Mouse (Mus musculus): ENCODE results near the gene Bcl11a. TPM values are rescaled to one million over a fixed set of nuclear protein-coding genes. Genes with fewer than 3 reads are reported as not detected.

Gene Bcl11a
- polyA plus RNA-seq, 1 experiment from 2014 or later, result 145 TPM

GRCm38 (mm10) chr11:24102372-24102771 lies 24.5 kb downstream of the Bcl11a start:
- ATAC-seq (ENCODE audit: low read depth), result no peak
- H3K27ac ChIP-seq (ENCODE audit: low read depth, low read length), result no peak overlapping the region
- no peaks in the 10 kb centered on the region for H3K9me3 ChIP-seq (ENCODE audit: control insufficient read depth, low read length)
- no peaks in the 10 kb centered on the region for H3K36me3 ChIP-seq (ENCODE audit: control insufficient read depth, insufficient read depth, low read length)
- H3K4me3 ChIP-seq (ENCODE audit: low read depth, low read length), result no peak overlapping the region
- no peaks in the 10 kb centered on the region for H3K27me3 ChIP-seq (ENCODE audit: control insufficient read depth, insufficient read depth, low read length)
- 57% methylated on average over 2 of the region's 2 CpGs for WGBS
- H3K9ac ChIP-seq (replicated peaks; ENCODE audit: low read depth, low read length), result no peak overlapping the region
- H3K4me1 ChIP-seq (ENCODE audit: control insufficient read depth, insufficient read depth, low read length), result peaks cover 31% of the 10 kb centered on the region
- no peak overlapping the region for H3K4me2 ChIP-seq (ENCODE audit: low read depth, low read length)

DNA sequence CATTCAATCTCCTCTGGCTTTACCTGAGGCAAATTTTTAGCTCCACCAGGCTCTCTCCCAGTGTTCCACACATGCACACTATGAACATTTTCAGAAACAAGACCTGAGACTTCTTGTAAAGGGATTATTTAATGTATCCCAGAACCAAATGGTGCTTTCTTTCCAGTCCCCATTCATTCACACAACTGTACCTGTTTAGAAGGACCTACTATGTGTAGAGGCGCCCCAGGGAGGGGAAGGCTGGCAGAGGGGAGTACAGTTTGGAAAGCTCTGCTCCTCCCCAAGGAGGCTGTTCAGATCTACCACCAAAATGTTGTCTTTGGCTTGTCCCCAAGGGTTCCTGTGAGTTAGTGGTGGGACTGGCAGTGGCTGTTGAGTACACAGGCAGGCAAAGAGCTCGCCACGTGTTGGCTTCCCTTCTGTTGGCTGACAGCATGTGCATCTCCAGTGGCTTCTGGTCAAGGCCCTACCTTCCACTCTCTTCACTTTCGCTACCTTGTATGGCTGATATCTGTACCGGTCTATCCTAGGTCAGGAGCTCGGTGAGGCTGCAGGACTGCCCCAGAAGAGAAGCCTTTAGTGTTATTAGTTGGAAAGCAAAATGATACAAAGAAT lies 25.4 kb downstream of the Bcl11a start:
- Histone ChIP-seq H3K36me3 (ENCODE audit: control insufficient read depth, insufficient read depth, low read length) (no peaks in the 10 kb centered on the region), H3K9ac (replicated peaks; ENCODE audit: low read depth, low read length) (no peak overlapping the region), H3K4me1 (ENCODE audit: control insufficient read depth, insufficient read depth, low read length) (peaks cover 28% of the 10 kb centered on the region), H3K27me3 (ENCODE audit: control insufficient read depth, insufficient read depth, low read length) (no peaks in the 10 kb centered on the region), H3K27ac (ENCODE audit: low read depth, low read length) (no peak overlapping the region), H3K4me3 (ENCODE audit: low read depth, low read length) (no peak overlapping the region), H3K9me3 (ENCODE audit: control insufficient read depth, low read length) (no peaks in the 10 kb centered on the region), H3K4me2 (ENCODE audit: low read depth, low read length) (0 out of 2 replicates have a peak overlapping the region, but pooled peaks have one; percentile 4)
- WGBS, result 74% methylated on average over 6 of the region's 6 CpGs
- ATAC-seq (ENCODE audit: low read depth), result no peak

DNA sequence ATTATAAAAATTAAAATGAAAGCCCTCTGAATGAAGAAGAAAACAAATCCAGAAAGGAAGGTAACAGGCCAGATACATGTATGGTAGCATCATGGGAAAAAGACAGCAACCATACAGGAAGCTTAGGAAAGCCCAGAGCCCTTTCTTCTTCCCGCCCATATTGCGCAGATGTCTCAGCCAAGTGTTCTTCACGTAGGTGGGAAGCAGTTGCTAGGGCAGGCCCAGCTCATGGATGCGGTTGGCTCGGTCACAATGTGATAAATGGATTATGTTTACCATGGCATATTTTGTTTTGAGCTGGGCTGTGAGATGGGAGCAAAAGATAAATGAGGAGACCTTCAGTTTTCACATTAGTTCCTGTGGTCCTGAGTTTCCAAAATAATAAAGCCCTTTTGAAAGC lies 29.6 kb downstream of the Bcl11a start:
- no peak for ATAC-seq (ENCODE audit: low read depth)
- no peak overlapping the region for H3K4me2 ChIP-seq (ENCODE audit: low read depth, low read length)
- H3K9ac ChIP-seq (replicated peaks; ENCODE audit: low read depth, low read length), result no peak overlapping the region
- H3K27ac ChIP-seq (ENCODE audit: low read depth, low read length), result no peak overlapping the region
- WGBS, result 75% methylated on average over 5 of the region's 5 CpGs
- peaks cover 20% of the 10 kb centered on the region; the same call in 1 of the 2 replicates for H3K4me1 ChIP-seq (ENCODE audit: control insufficient read depth, insufficient read depth, low read length)
- no peak overlapping the region for H3K4me3 ChIP-seq (ENCODE audit: low read depth, low read length)
- no peaks in the 10 kb centered on the region for H3K36me3 ChIP-seq (ENCODE audit: control insufficient read depth, insufficient read depth, low read length)
- no peaks in the 10 kb centered on the region for H3K9me3 ChIP-seq (ENCODE audit: control insufficient read depth, low read length)
- no peaks in the 10 kb centered on the region for H3K27me3 ChIP-seq (ENCODE audit: control insufficient read depth, insufficient read depth, low read length)

- no peak overlapping the region for H3K4me3 ChIP-seq (ENCODE audit: low read depth, low read length)
- H3K9ac ChIP-seq (replicated peaks; ENCODE audit: low read depth, low read length), result no peak overlapping the region
- peaks cover 15% of the 10 kb centered on the region; the same call in 1 of the 2 replicates for H3K4me1 ChIP-seq (ENCODE audit: control insufficient read depth, insufficient read depth, low read length)
- no peak overlapping the region for H3K4me2 ChIP-seq (ENCODE audit: low read depth, low read length)
- no peaks in the 10 kb centered on the region for H3K27me3 ChIP-seq (ENCODE audit: control insufficient read depth, insufficient read depth, low read length)
- WGBS, result 73% methylated on average over 3 of the region's 3 CpGs
- ATAC-seq (ENCODE audit: low read depth), result no peak
- no peak overlapping the region for H3K27ac ChIP-seq (ENCODE audit: low read depth, low read length)
- H3K36me3 ChIP-seq (ENCODE audit: control insufficient read depth, insufficient read depth, low read length), result no peaks in the 10 kb centered on the region
- H3K9me3 ChIP-seq (ENCODE audit: control insufficient read depth, low read length), result no peaks in the 10 kb centered on the region
These were observed 31.1 kb downstream of the Bcl11a start for GRCm38 (mm10) chr11:24108974-24109373.

DNA sequence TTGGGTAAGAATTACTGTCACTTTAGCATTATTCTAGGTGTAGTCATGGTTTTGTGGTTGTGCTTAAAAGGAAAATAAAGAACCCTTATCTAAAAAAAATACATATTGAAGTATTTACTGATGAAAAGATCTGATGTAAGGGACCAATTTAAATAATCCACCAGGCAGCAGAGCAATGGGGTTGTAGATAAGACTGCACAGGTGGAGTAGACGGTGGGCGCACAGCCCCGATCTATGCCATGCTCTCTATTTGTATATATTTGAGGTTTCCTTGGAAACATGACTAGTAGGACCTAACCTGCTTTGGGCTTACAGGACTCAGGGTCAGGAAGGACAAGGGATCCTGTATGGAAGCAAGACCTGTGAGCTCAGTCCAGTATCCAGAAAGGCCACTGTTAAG lies 31.5 kb downstream of the Bcl11a start:
- Histone ChIP-seq H3K9me3 (ENCODE audit: control insufficient read depth, low read length) (no peaks in the 10 kb centered on the region), H3K4me1 (ENCODE audit: control insufficient read depth, insufficient read depth, low read length) (peaks cover 14% of the 10 kb centered on the region; the same call in 1 of the 2 replicates), H3K4me3 (ENCODE audit: low read depth, low read length) (no peak overlapping the region), H3K4me2 (ENCODE audit: low read depth, low read length) (no peak overlapping the region), H3K36me3 (ENCODE audit: control insufficient read depth, insufficient read depth, low read length) (no peaks in the 10 kb centered on the region), H3K27me3 (ENCODE audit: control insufficient read depth, insufficient read depth, low read length) (no peaks in the 10 kb centered on the region), H3K9ac (replicated peaks; ENCODE audit: low read depth, low read length) (no peak overlapping the region), H3K27ac (ENCODE audit: low read depth, low read length) (no peak overlapping the region)
- no peak for ATAC-seq (ENCODE audit: low read depth)
- WGBS, result 91% methylated on average over 3 of the region's 3 CpGs

DNA sequence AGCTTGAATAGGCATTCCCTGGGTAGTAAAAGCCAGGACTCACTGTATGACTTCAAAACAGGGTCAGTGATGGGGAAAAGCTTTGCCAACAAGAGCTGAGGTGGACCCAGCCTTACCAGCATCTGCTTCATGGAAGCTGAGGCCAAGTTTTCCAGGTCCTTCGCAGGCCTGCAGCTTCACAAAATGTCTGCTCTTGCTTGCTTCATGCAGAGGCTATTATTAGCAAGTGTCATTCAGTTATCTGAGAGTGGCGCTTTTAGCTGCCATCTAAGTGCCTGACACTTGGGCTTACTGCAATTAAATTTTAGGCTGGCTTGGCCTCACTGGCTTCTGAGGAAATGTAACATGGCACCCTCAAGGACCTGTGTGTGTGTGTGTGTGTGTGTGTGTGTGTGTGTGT lies 32.3 kb downstream of the Bcl11a start:
- Histone ChIP-seq H3K27me3 (ENCODE audit: control insufficient read depth, insufficient read depth, low read length) (no peaks in the 10 kb centered on the region), H3K4me2 (ENCODE audit: low read depth, low read length) (no peak overlapping the region), H3K4me3 (ENCODE audit: low read depth, low read length) (no peak overlapping the region), H3K9me3 (ENCODE audit: control insufficient read depth, low read length) (no peaks in the 10 kb centered on the region), H3K27ac (ENCODE audit: low read depth, low read length) (no peak overlapping the region), H3K36me3 (ENCODE audit: control insufficient read depth, insufficient read depth, low read length) (no peaks in the 10 kb centered on the region), H3K9ac (replicated peaks; ENCODE audit: low read depth, low read length) (no peak overlapping the region), H3K4me1 (ENCODE audit: control insufficient read depth, insufficient read depth, low read length) (peaks cover 10% of the 10 kb centered on the region; the same call in 1 of the 2 replicates)
- ATAC-seq (ENCODE audit: low read depth), result no peak
- WGBS, result 58% methylated on average over 2 of the region's 2 CpGs

GRCm38 (mm10) chr11:24111720-24112119 lies 33.9 kb downstream of the Bcl11a start:
- 51% methylated on average over 6 of the region's 6 CpGs for WGBS

DNA sequence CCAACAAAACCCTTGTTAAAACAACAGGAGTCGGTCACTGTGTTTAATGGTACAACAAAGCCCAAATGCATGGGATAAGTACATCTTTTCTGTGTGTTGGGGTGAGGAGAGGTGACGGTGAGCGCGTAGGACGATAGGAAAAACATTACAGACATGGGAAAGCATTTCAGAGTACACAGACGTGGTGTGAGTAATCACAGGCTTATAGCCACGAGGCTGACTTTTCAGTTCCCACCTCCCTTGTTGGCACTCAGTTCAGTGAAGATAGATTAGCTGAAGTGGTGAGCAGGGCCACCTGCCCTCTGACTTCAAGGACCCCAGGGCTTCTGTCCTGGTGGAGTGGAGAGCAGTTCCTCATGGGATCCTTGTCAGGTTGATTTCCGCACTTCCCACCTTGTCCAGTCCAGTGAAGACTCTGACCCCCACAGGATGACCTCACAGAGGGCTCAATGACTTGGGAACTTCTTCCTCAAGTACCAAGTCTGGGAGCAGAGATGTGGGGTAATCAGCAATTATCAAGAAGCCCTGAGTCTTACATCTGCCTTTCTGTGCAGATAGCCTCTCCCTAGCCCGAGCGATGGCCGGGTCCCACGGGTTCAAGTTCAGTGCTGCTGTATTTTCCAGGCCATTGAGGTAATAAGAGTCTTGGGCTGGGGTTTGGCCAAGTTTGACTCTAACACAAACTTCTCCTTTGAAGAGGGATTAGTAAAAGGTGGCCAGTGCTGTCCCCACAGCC lies 37.3 kb downstream of the Bcl11a start:
- no peak overlapping the region for H3K4me2 ChIP-seq (ENCODE audit: low read depth, low read length)
- ATAC-seq (ENCODE audit: low read depth), result no peak
- no peaks in the 10 kb centered on the region for H3K36me3 ChIP-seq (ENCODE audit: control insufficient read depth, insufficient read depth, low read length)
- H3K9ac ChIP-seq (replicated peaks; ENCODE audit: low read depth, low read length), result no peak overlapping the region
- H3K27me3 ChIP-seq (ENCODE audit: control insufficient read depth, insufficient read depth, low read length), result no peaks in the 10 kb centered on the region
- H3K4me1 ChIP-seq (ENCODE audit: control insufficient read depth, insufficient read depth, low read length), result peaks cover 16% of the 10 kb centered on the region; the same call in 1 of the 2 replicates
- H3K4me3 ChIP-seq (ENCODE audit: low read depth, low read length), result no peak overlapping the region
- H3K27ac ChIP-seq (ENCODE audit: low read depth, low read length), result no peak overlapping the region
- no peaks in the 10 kb centered on the region for H3K9me3 ChIP-seq (ENCODE audit: control insufficient read depth, low read length)
- WGBS, result 74% methylated on average over 12 of the region's 12 CpGs

More at GRCm38 (mm10) chr11:24111720-24112119, 33.9 kb downstream of the Bcl11a start:
- H3K4me3 ChIP-seq (ENCODE audit: low read depth, low read length), result no peak overlapping the region
- no peak for ATAC-seq (ENCODE audit: low read depth)
- no peak overlapping the region for H3K4me2 ChIP-seq (ENCODE audit: low read depth, low read length)
- peak overlapping the region; percentile 39; the same call in 1 of the 2 replicates for H3K27ac ChIP-seq (ENCODE audit: low read depth, low read length)
- no peak overlapping the region for H3K9ac ChIP-seq (replicated peaks; ENCODE audit: low read depth, low read length)
- no peaks in the 10 kb centered on the region for H3K36me3 ChIP-seq (ENCODE audit: control insufficient read depth, insufficient read depth, low read length)
- no peaks in the 10 kb centered on the region for H3K9me3 ChIP-seq (ENCODE audit: control insufficient read depth, low read length)
- H3K4me1 ChIP-seq (ENCODE audit: control insufficient read depth, insufficient read depth, low read length), result peaks cover 10% of the 10 kb centered on the region; the same call in 1 of the 2 replicates
- no peaks in the 10 kb centered on the region for H3K27me3 ChIP-seq (ENCODE audit: control insufficient read depth, insufficient read depth, low read length)

DNA sequence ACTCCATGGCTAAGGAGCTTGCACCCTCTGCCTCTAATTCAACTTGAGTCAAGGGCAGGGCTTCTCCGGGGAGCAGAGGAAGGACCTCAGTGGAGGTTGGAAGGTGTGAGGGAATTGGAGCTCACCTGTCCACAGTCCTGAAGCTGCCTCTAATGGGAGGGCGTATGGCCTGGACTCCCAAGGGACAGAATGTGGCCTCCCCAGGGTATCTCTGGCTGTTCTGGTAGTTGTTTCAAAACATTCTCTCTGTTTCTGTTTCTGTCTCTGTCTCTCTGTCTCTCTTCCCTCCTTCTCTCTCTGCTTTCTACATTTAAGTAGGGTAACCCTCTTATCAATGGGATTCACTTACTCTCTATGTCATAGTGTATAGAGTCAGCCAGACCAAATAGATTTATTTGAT lies 38.2 kb downstream of the Bcl11a start:
- H3K9me3 ChIP-seq (ENCODE audit: control insufficient read depth, low read length), result no peaks in the 10 kb centered on the region
- no peak for ATAC-seq (ENCODE audit: low read depth)
- no peak overlapping the region for H3K4me3 ChIP-seq (ENCODE audit: low read depth, low read length)
- WGBS, result 88% methylated on average over 2 of the region's 2 CpGs
- no peaks in the 10 kb centered on the region for H3K27me3 ChIP-seq (ENCODE audit: control insufficient read depth, insufficient read depth, low read length)
- no peaks in the 10 kb centered on the region for H3K36me3 ChIP-seq (ENCODE audit: control insufficient read depth, insufficient read depth, low read length)
- H3K4me2 ChIP-seq (ENCODE audit: low read depth, low read length), result no peak overlapping the region
- H3K4me1 ChIP-seq (ENCODE audit: control insufficient read depth, insufficient read depth, low read length), result peaks cover 16% of the 10 kb centered on the region; the same call in 1 of the 2 replicates
- H3K9ac ChIP-seq (replicated peaks; ENCODE audit: low read depth, low read length), result no peak overlapping the region
- H3K27ac ChIP-seq (ENCODE audit: low read depth, low read length), result no peak overlapping the region

Data from neural tube, embryonic 14.5 days (tissue).